Mouse (Mus musculus) kidney, postnatal 4 days (tissue): Measurements from ENCODE around the gene Slc8a3.

Experiments used
- DNase-seq, 2 experiments: peaks; one replicate each; pipeline ENCODE4 v3.0.0; 2021; ENCODE audit warnings: mixed read lengths in 2 of 2

The Slc8a3 gene

DNA sequence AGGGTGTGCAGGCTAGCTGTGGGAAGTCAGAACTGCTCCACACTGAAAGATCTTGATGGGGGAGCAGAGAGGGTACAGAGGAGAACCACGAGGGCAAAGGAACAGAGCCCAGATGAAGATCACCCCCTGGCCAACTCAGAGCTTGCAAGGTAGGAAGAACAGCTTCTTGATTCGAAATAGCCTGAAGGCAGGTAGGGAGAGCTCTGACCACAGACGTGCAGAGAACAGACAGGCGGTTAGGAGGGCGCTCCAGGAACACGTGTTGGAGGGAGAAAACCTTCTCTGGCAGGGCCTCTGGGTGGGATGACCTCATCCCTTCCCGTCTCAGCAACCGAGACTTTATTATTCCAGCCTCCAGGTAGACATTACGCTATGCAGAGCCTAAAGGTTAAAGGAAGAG lies 157.7 kb downstream of the Slc8a3 start:
- no peak for DNase-seq

- no peak for DNase-seq
Measured at GRCm38 (mm10) chr12:81173893-81174292, 159.1 kb downstream of the Slc8a3 start.

DNA sequence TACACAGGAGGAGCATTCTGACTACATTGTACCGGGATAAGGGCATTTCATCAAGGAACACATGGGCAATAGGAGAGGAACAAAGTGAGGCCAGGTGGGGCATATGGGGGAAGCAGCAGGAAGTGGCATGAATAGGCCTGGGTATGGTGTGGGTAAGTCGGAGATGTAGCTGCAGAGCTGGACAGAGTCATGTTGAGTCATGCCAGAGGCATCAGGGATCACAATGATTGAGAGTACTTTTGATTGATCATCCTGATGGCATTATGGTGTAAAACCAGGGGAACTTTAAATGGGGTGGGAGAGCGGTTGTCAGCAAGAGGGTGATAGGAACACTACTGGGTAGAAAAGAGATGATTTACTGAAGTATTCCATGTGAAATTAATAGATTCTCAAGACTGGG lies 160.0 kb downstream of the Slc8a3 start:
- no peak for DNase-seq

DNA sequence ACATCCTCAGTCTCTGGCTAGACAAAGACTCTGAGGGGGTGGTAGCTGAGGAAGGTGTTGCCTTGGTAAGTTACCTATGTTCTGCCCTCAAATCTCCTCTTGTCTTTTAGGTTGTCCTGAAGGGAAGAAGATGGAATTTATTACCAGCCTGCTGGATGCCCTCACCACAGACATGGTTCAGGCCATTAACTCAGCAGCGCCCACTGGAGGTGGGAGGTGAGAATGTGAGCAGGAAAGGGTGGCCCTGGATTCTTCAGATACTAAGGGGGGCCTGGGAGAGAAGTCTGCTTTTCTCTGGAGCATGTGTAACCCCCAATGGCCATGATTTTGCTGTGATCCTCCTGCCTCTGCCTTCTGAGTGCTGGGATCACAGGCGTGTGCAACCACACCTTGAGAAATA lies 162.9 kb downstream of the Slc8a3 start:
- DNase-seq: no peak

DNA sequence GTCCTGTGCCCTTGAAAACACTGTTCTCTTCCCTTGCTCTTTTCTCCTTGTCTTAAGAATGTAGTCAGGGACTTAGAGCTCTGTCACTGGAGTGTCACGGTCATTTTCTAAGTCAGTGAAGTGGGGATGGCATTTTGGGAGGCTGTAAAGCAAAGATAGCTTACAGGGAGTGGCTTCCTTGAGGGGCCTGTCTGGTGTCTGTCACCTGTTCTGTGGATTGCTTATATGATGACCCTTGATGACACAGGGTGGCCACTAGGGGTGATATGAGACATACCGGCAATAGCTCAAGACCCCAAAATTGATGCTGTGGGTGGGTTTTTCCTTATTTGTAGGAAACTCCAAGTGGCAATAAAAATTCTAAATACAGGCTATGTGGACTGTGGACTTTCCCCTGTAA lies 164.5 kb downstream of the Slc8a3 start:
- no peak for DNase-seq

DNA sequence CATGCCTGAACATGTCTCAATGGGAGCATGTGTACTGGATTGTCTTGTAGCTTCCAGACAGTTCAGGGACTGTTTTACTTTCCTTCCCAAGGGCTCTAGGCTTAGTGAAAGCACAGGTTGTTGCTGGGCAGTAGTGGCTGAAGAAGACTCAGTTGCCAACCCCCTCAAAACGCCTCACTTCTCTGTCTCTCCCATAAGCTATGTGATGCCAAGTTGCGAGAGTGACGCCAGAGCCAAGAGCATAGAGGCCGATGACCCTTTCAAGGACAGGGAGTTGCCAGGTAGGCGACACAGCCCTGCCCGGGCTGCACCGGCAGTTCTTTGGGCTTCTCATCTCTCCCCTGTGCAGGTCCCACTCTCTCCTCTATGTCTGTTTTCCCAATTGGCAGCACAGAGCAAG lies 164.9 kb downstream of the Slc8a3 start:
- DNase-seq: no peak

- no peak for DNase-seq
Measured at GRCm38 (mm10) chr12:81167142-81167541, 165.8 kb downstream of the Slc8a3 start.

DNA sequence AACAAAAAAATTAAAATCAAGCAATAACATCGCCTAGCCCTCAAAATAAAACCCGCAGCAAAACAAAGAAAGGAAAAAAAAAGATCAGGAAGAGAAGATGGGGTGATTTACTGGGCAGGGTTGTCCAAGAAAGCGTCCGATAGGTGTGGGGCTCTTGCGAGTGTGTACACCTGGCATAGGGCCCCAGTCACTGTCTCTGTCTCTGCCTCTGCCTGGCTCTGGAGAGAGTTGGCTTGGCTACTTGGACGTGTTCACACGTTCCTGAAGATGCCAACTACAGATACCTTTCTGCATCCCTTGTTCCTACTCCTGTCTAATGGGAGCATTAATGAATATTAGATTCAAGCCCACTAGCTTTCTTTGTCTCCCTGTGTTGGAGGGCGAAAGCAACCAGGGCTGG lies 166.4 kb downstream of the Slc8a3 start:
- no peak for DNase-seq

- peak; percentile 16 to 29 for DNase-seq
Measured at GRCm38 (mm10) chr12:81166092-81166491, 166.9 kb downstream of the Slc8a3 start.

- no peak for DNase-seq
Measured at GRCm38 (mm10) chr12:81163566-81163965, 169.4 kb downstream of the Slc8a3 start.

GRCm38 (mm10) chr12:81163131-81163530 lies 169.8 kb downstream of the Slc8a3 start:
- DNase-seq: no peak

- DNase-seq: no peak
Measured at GRCm38 (mm10) chr12:81161282-81161681, 171.7 kb downstream of the Slc8a3 start.

GRCm38 (mm10) chr12:81160831-81161230 lies 172.1 kb downstream of the Slc8a3 start:
- peak; percentile 43 to 53 for DNase-seq

DNA sequence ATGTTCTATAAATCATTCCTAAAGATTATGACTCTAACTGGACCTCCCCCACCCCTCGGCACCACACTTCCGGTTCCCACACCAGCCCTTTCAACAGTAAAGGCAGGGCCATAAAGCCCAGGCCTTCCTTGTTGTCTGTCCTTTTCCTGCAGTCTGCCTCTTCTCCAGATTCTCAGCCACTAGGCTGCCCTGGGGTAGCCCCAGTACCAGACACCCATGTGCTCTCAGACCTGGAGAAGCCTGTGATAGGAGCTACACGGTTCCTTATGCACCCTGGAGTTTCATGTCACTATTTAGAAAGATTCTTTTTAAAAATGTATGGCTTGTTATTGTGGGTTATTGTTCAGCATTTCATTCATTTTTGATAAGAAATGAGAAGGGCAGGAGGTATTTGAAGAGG lies 172.6 kb downstream of the Slc8a3 start:
- no peak for DNase-seq

DNA sequence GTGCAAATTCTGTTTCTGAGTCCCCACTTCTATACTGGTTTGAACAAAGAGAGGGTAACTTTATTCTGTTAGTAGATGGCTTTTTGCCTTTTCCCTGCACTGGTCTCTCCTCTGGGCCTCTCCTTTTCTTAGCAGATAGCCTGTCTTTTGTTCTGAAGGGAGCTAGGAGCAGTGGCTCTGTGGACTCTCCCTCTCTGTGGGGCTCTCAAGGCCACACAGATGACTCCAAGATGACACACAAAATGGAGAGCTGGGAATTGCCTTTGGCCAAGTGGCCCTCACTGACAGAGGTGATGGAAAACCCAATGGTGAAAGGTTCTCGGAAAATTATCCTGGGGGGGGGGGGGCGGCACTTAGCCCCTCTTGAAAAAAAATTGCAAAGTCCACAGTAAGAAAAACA lies 173.0 kb downstream of the Slc8a3 start:
- no peak for DNase-seq

GRCm38 (mm10) chr12:81156841-81157240 lies 176.1 kb downstream of the Slc8a3 start:
- DNase-seq: no peak

- no peak for DNase-seq
Measured at GRCm38 (mm10) chr12:81155675-81156074, 177.3 kb downstream of the Slc8a3 start.

- DNase-seq: no peak
Measured at GRCm38 (mm10) chr12:81152082-81152481, 180.9 kb downstream of the Slc8a3 start.

- DNase-seq: no peak
Measured at GRCm38 (mm10) chr12:81150917-81151316, 182.1 kb downstream of the Slc8a3 start.

- no peak for DNase-seq
Measured at GRCm38 (mm10) chr12:81147956-81148355, 185.0 kb downstream of the Slc8a3 start.
